Mouse (Mus musculus): ENCODE measurements around the gene Ccdc158. TPM values are rescaled to one million over a fixed set of nuclear protein-coding genes. Genes with fewer than 3 reads are reported as not detected.

Ccdc158 gene
- polyA plus RNA-seq, 1 experiment: 1.3 TPM

- no peak for TF ChIP-seq POLR2A (IDR thresholded peaks at IDR 0.05; ENCODE audit: low read depth, low read length)
- no peak for TF ChIP-seq CTCF (IDR thresholded peaks at IDR 0.05; ENCODE audit: borderline replicate concordance, insufficient read depth, low read length)
- Histone ChIP-seq H3K4me1 (ENCODE audit: control insufficient read depth, insufficient read depth, low read length) (no peaks in the 10 kb centered on the region), H3K27ac (ENCODE audit: insufficient read depth, low read length) (no peak overlapping the region), H3K4me3 (ENCODE audit: insufficient read depth, low read length) (no peak overlapping the region)
Observed at GRCm38 (mm10) chr5:92666860-92667259, 8.2 kb downstream of the Ccdc158 start.

GRCm38 (mm10) chr5:92664321-92664720 lies 10.8 kb downstream of the Ccdc158 start:
- Histone ChIP-seq H3K4me3 (ENCODE audit: insufficient read depth, low read length) (no peak overlapping the region), H3K27ac (ENCODE audit: insufficient read depth, low read length) (no peak overlapping the region), H3K4me1 (ENCODE audit: control insufficient read depth, insufficient read depth, low read length) (no peaks in the 10 kb centered on the region)
- TF ChIP-seq POLR2A (IDR thresholded peaks at IDR 0.05; ENCODE audit: low read depth, low read length) (no peak), CTCF (IDR thresholded peaks at IDR 0.05; ENCODE audit: borderline replicate concordance, insufficient read depth, low read length) (no peak)

- Histone ChIP-seq H3K4me3 (ENCODE audit: insufficient read depth, low read length) (no peak overlapping the region), H3K27ac (ENCODE audit: insufficient read depth, low read length) (no peak overlapping the region), H3K4me1 (ENCODE audit: control insufficient read depth, insufficient read depth, low read length) (no peaks in the 10 kb centered on the region)
- TF ChIP-seq POLR2A (IDR thresholded peaks at IDR 0.05; ENCODE audit: low read depth, low read length) (no peak), CTCF (IDR thresholded peaks at IDR 0.05; ENCODE audit: borderline replicate concordance, insufficient read depth, low read length) (peak; percentile 86; the same call in 1 of the 2 replicates)
Observed at GRCm38 (mm10) chr5:92656256-92656655, 18.8 kb downstream of the Ccdc158 start.

GRCm38 (mm10) chr5:92640861-92641260 lies 34.2 kb downstream of the Ccdc158 start:
- Histone ChIP-seq H3K4me1 (ENCODE audit: control insufficient read depth, insufficient read depth, low read length) (no peaks in the 10 kb centered on the region), H3K4me3 (ENCODE audit: insufficient read depth, low read length) (no peak overlapping the region), H3K27ac (ENCODE audit: insufficient read depth, low read length) (no peak overlapping the region)
- TF ChIP-seq CTCF (IDR thresholded peaks at IDR 0.05; ENCODE audit: borderline replicate concordance, insufficient read depth, low read length) (no peak), POLR2A (IDR thresholded peaks at IDR 0.05; ENCODE audit: low read depth, low read length) (no peak)

- TF ChIP-seq CTCF (IDR thresholded peaks at IDR 0.05; ENCODE audit: borderline replicate concordance, insufficient read depth, low read length) (no peak), POLR2A (IDR thresholded peaks at IDR 0.05; ENCODE audit: low read depth, low read length) (no peak)
- H3K4me3 ChIP-seq (ENCODE audit: insufficient read depth, low read length): no peak overlapping the region
- no peaks in the 10 kb centered on the region for H3K4me1 ChIP-seq (ENCODE audit: control insufficient read depth, insufficient read depth, low read length)
- H3K27ac ChIP-seq (ENCODE audit: insufficient read depth, low read length): no peak overlapping the region
Observed at GRCm38 (mm10) chr5:92635891-92636290, 39.2 kb downstream of the Ccdc158 start.

GRCm38 (mm10) chr5:92634916-92635315 lies 40.2 kb downstream of the Ccdc158 start:
- Histone ChIP-seq H3K4me3 (ENCODE audit: insufficient read depth, low read length) (no peak overlapping the region), H3K4me1 (ENCODE audit: control insufficient read depth, insufficient read depth, low read length) (no peaks in the 10 kb centered on the region), H3K27ac (ENCODE audit: insufficient read depth, low read length) (no peak overlapping the region)
- no peak for TF ChIP-seq CTCF (IDR thresholded peaks at IDR 0.05; ENCODE audit: borderline replicate concordance, insufficient read depth, low read length)
- no peak for TF ChIP-seq POLR2A (IDR thresholded peaks at IDR 0.05; ENCODE audit: low read depth, low read length)

- no peak overlapping the region for H3K27ac ChIP-seq (ENCODE audit: insufficient read depth, low read length)
- TF ChIP-seq CTCF (IDR thresholded peaks at IDR 0.05; ENCODE audit: borderline replicate concordance, insufficient read depth, low read length) (no peak), POLR2A (IDR thresholded peaks at IDR 0.05; ENCODE audit: low read depth, low read length) (no peak)
- no peak overlapping the region for H3K4me3 ChIP-seq (ENCODE audit: insufficient read depth, low read length)
- H3K4me1 ChIP-seq (ENCODE audit: control insufficient read depth, insufficient read depth, low read length): no peaks in the 10 kb centered on the region
Observed at GRCm38 (mm10) chr5:92633526-92633925, 41.5 kb downstream of the Ccdc158 start.

- TF ChIP-seq POLR2A (IDR thresholded peaks at IDR 0.05; ENCODE audit: low read depth, low read length): no peak
- no peak for TF ChIP-seq CTCF (IDR thresholded peaks at IDR 0.05; ENCODE audit: borderline replicate concordance, insufficient read depth, low read length)
- Histone ChIP-seq H3K4me1 (ENCODE audit: control insufficient read depth, insufficient read depth, low read length) (no peaks in the 10 kb centered on the region), H3K4me3 (ENCODE audit: insufficient read depth, low read length) (no peak overlapping the region), H3K27ac (ENCODE audit: insufficient read depth, low read length) (no peak overlapping the region)
Observed at GRCm38 (mm10) chr5:92627896-92628295, 47.2 kb downstream of the Ccdc158 start.

GRCm38 (mm10) chr5:92621883-92622282 lies 53.2 kb downstream of the Ccdc158 start:
- H3K4me3 ChIP-seq (ENCODE audit: insufficient read depth, low read length): no peak overlapping the region
- no peaks in the 10 kb centered on the region for H3K4me1 ChIP-seq (ENCODE audit: control insufficient read depth, insufficient read depth, low read length)
- TF ChIP-seq CTCF (IDR thresholded peaks at IDR 0.05; ENCODE audit: borderline replicate concordance, insufficient read depth, low read length) (no peak), POLR2A (IDR thresholded peaks at IDR 0.05; ENCODE audit: low read depth, low read length) (no peak)
- H3K27ac ChIP-seq (ENCODE audit: insufficient read depth, low read length): no peak overlapping the region

- no peak for TF ChIP-seq POLR2A (IDR thresholded peaks at IDR 0.05; ENCODE audit: low read depth, low read length)
- H3K4me1 ChIP-seq (ENCODE audit: control insufficient read depth, insufficient read depth, low read length): no peaks in the 10 kb centered on the region
- no peak overlapping the region for H3K27ac ChIP-seq (ENCODE audit: insufficient read depth, low read length)
- H3K4me3 ChIP-seq (ENCODE audit: insufficient read depth, low read length): no peak overlapping the region
Observed at GRCm38 (mm10) chr5:92612756-92613155, 62.3 kb downstream of the Ccdc158 start.
